20 mouse cellular contexts compared by ENCODE assay signal in genomic region chr4:130779037-130779436, GRCm38 (mm10). TPM values are rescaled to one million over a fixed set of nuclear protein-coding genes. Genes with fewer than 3 reads are reported as not detected.
A peak's percentile ranks its signal among the peaks of the same experiment; 100 is the strongest.
DNase-seq lines count a peak whose midpoint lies in the region; ATAC-seq lines count a peak whose summit lies in the region.
"Had no signal": no experiment of that assay in that cellular context is flagged by ENCODE, and none has a peak within 500 bp of the region (broad histone marks: within the 10 kb centered on the region; RNA-seq: fewer than 3 reads in every experiment).

No protein-coding gene starts in this region.

- no peaks in the 10 kb centered on the region for H3K4me1 ChIP-seq in forebrain, embryonic 14.5 days (ENCODE audit: control insufficient read depth, insufficient read depth, low read length)
- H3K4me1 ChIP-seq in forebrain, embryonic 16.5 days (replicated peaks; ENCODE audit: control insufficient read depth, insufficient read depth, low read length) = 0 out of 2 replicates have a peak, but pooled peaks cover 3% of the 10 kb centered on the region
- peaks cover 16% of the 10 kb centered on the region; the same call in 1 of the 2 replicates for H3K4me1 ChIP-seq in hindbrain, embryonic 13.5 days (replicated peaks)
- H3K4me1 ChIP-seq in hindbrain, embryonic 10.5 days (replicated peaks) = no peaks in the 10 kb centered on the region
- H3K4me1 ChIP-seq in midbrain, embryonic 14.5 days (ENCODE audit: control insufficient read depth, insufficient read depth, low read length) = no peaks in the 10 kb centered on the region
- H3K4me1 ChIP-seq in midbrain, embryonic 13.5 days (replicated peaks) = peaks cover 7% of the 10 kb centered on the region
- H3K4me1 ChIP-seq: liver, embryonic 12.5 days; neural tube, embryonic 12.5 days had no signal

- no peak overlapping the region for H3K27ac ChIP-seq in forebrain, embryonic 14.5 days (ENCODE audit: low read depth, low read length)
- H3K27ac ChIP-seq in forebrain, embryonic 16.5 days (ENCODE audit: low read length) = no peak overlapping the region
- 0 out of 2 replicates have a peak overlapping the region, but pooled peaks have one; percentile 24 for H3K27ac ChIP-seq in hindbrain, embryonic 13.5 days
- no peak overlapping the region for H3K27ac ChIP-seq in hindbrain, embryonic 10.5 days
- 0 out of 2 replicates have a peak overlapping the region, but pooled peaks have one; percentile 8 for H3K27ac ChIP-seq in midbrain, embryonic 14.5 days (replicated peaks; ENCODE audit: low read depth, low read length)
- H3K27ac ChIP-seq in midbrain, embryonic 13.5 days = no peak overlapping the region
- H3K27ac ChIP-seq: embryonic facial prominence, embryonic 15.5 days; forebrain, embryonic 13.5 days; liver, embryonic 12.5 days; neural tube, embryonic 12.5 days had no signal

- H3K4me2 ChIP-seq in forebrain, embryonic 14.5 days (ENCODE audit: low read length) = no peak overlapping the region
- no peak overlapping the region for H3K4me2 ChIP-seq in forebrain, embryonic 16.5 days (ENCODE audit: low read length)
- no peak overlapping the region for H3K4me2 ChIP-seq in hindbrain, embryonic 13.5 days
- H3K4me2 ChIP-seq in midbrain, embryonic 14.5 days (ENCODE audit: low read length) = no peak overlapping the region
- no peak overlapping the region for H3K4me2 ChIP-seq in midbrain, embryonic 13.5 days (replicated peaks)
- H3K4me2 ChIP-seq: embryonic facial prominence, embryonic 15.5 days; forebrain, embryonic 13.5 days; heart, embryonic 15.5 days; liver, embryonic 12.5 days; neural tube, embryonic 12.5 days had no signal

- H3K4me3 ChIP-seq in forebrain, embryonic 14.5 days (ENCODE audit: low read depth, low read length) = no peak overlapping the region
- H3K4me3 ChIP-seq in forebrain, embryonic 16.5 days (replicated peaks; ENCODE audit: low read length) = no peak overlapping the region
- no peak overlapping the region for H3K4me3 ChIP-seq in hindbrain, embryonic 13.5 days
- no peak overlapping the region for H3K4me3 ChIP-seq in hindbrain, embryonic 10.5 days
- no peak overlapping the region for H3K4me3 ChIP-seq in midbrain, embryonic 14.5 days (replicated peaks; ENCODE audit: low read depth, low read length)
- H3K4me3 ChIP-seq in midbrain, embryonic 13.5 days (replicated peaks) = no peak overlapping the region
- H3K4me3 ChIP-seq: embryonic facial prominence, embryonic 15.5 days; forebrain, embryonic 13.5 days; heart, embryonic 15.5 days; liver, embryonic 12.5 days; megakaryocyte, embryonic 14.5 days; neural tube, embryonic 12.5 days had no signal

- no peak for ATAC-seq in forebrain, embryonic 14.5 days
- ATAC-seq in forebrain, embryonic 16.5 days = no peak
- no peak for ATAC-seq in hindbrain, embryonic 13.5 days (ENCODE audit: low FRiP score)
- no peak for ATAC-seq in midbrain, embryonic 14.5 days (ENCODE audit: low FRiP score, low TSS enrichment)
- ATAC-seq in midbrain, embryonic 13.5 days = no peak
- ATAC-seq: forebrain, embryonic 13.5 days; hindbrain, embryonic 16.5 days; liver, embryonic 12.5 days had no signal

- no peaks in the 10 kb centered on the region for H3K9me3 ChIP-seq in forebrain, embryonic 14.5 days (replicated peaks; ENCODE audit: control insufficient read depth, low read length)
- no peaks in the 10 kb centered on the region for H3K9me3 ChIP-seq in forebrain, embryonic 16.5 days (ENCODE audit: control insufficient read depth, low read length)
- H3K9me3 ChIP-seq in hindbrain, embryonic 13.5 days = no peaks in the 10 kb centered on the region
- H3K9me3 ChIP-seq in hindbrain, embryonic 10.5 days = no peaks in the 10 kb centered on the region
- no peaks in the 10 kb centered on the region for H3K9me3 ChIP-seq in midbrain, embryonic 14.5 days (ENCODE audit: control insufficient read depth, low read length)
- no peaks in the 10 kb centered on the region for H3K9me3 ChIP-seq in midbrain, embryonic 13.5 days
- H3K9me3 ChIP-seq: embryonic facial prominence, embryonic 15.5 days; forebrain, embryonic 13.5 days; G1E; heart, embryonic 15.5 days; liver, embryonic 12.5 days; megakaryocyte, embryonic 14.5 days; neural tube, embryonic 12.5 days had no signal

- WGBS in forebrain, embryonic 14.5 days = 67% methylated on average over 3 of the region's 3 CpGs
- 41% methylated on average over 3 of the region's 3 CpGs for WGBS in forebrain, embryonic 16.5 days
- WGBS in hindbrain, embryonic 13.5 days = 72% methylated on average over 3 of the region's 3 CpGs
- 94% methylated on average over 3 of the region's 3 CpGs for WGBS in hindbrain, embryonic 10.5 days
- WGBS in midbrain, embryonic 14.5 days = 89% methylated on average over 3 of the region's 3 CpGs
- WGBS in midbrain, embryonic 13.5 days = 89% methylated on average over 3 of the region's 3 CpGs

- H3K27me3 ChIP-seq in forebrain, embryonic 14.5 days (replicated peaks; ENCODE audit: control insufficient read depth, insufficient read depth, low read length) = no peaks in the 10 kb centered on the region
- no peaks in the 10 kb centered on the region for H3K27me3 ChIP-seq in forebrain, embryonic 16.5 days (replicated peaks; ENCODE audit: control insufficient read depth, insufficient read depth, low read length)
- H3K27me3 ChIP-seq in hindbrain, embryonic 13.5 days = no peaks in the 10 kb centered on the region
- no peaks in the 10 kb centered on the region for H3K27me3 ChIP-seq in hindbrain, embryonic 10.5 days (ENCODE audit: insufficient read depth, poor library complexity, severe bottlenecking)
- no peaks in the 10 kb centered on the region for H3K27me3 ChIP-seq in midbrain, embryonic 14.5 days (ENCODE audit: control insufficient read depth, insufficient read depth, low read length)
- no peaks in the 10 kb centered on the region for H3K27me3 ChIP-seq in midbrain, embryonic 13.5 days
- H3K27me3 ChIP-seq: embryonic facial prominence, embryonic 15.5 days; forebrain, embryonic 13.5 days; heart, embryonic 15.5 days; liver, embryonic 12.5 days; megakaryocyte, embryonic 14.5 days; neural tube, embryonic 12.5 days had no signal

- peaks cover 71% of the 10 kb centered on the region for H3K36me3 ChIP-seq in forebrain, embryonic 14.5 days (ENCODE audit: control insufficient read depth, insufficient read depth, low read length)
- peaks cover 15% of the 10 kb centered on the region for H3K36me3 ChIP-seq in forebrain, embryonic 16.5 days (ENCODE audit: control insufficient read depth, insufficient read depth)
- H3K36me3 ChIP-seq in hindbrain, embryonic 13.5 days = peaks cover 67% of the 10 kb centered on the region
- H3K36me3 ChIP-seq in hindbrain, embryonic 10.5 days = peaks cover 89% of the 10 kb centered on the region
- peaks cover 66% of the 10 kb centered on the region for H3K36me3 ChIP-seq in midbrain, embryonic 14.5 days (ENCODE audit: control insufficient read depth, insufficient read depth, low read length)
- peaks cover 66% of the 10 kb centered on the region for H3K36me3 ChIP-seq in midbrain, embryonic 13.5 days

- DNase-seq in forebrain, embryonic 14.5 days (ENCODE audit: low spot score) = peak; percentile 33
- DNase-seq in hindbrain, embryonic 10.5 days (ENCODE audit: low spot score) = no peak
- DNase-seq in midbrain, embryonic 14.5 days = no peak
- DNase-seq in layer of hippocampus, adult 9-11 months = peak; percentile 66
- DNase-seq in yolk sac, embryonic 10.5 days (ENCODE audit: low spot score) = no peak
- DNase-seq: adrenal gland, postnatal 25 days; gastrocnemius, postnatal 14 days; kidney, adult 18-20 months; kidney, postnatal 36 days had no signal

- no peak overlapping the region for H3K9ac ChIP-seq in forebrain, embryonic 14.5 days (ENCODE audit: low read length)
- no peak overlapping the region for H3K9ac ChIP-seq in forebrain, embryonic 16.5 days (replicated peaks; ENCODE audit: low read depth, low read length)
- no peak overlapping the region for H3K9ac ChIP-seq in hindbrain, embryonic 13.5 days
- no peak overlapping the region for H3K9ac ChIP-seq in midbrain, embryonic 14.5 days (replicated peaks; ENCODE audit: low read length)
- H3K9ac ChIP-seq in midbrain, embryonic 13.5 days (replicated peaks) = no peak overlapping the region
- H3K9ac ChIP-seq: embryonic facial prominence, embryonic 15.5 days; forebrain, embryonic 13.5 days; heart, embryonic 15.5 days; liver, embryonic 12.5 days; neural tube, embryonic 12.5 days had no signal

RNA-seq across cellular contexts. Expression of gene Sdc3, which starts 13.3 kb away (rescaled TPM):
- 47.6 and 61.2 TPM in 2 replicates for polyA plus RNA-seq in forebrain, embryonic 14.5 days (2014; fragmentation: Nextera tagmentation; extraction: Ambion mirVana)
- 89.6 and 113 TPM in 2 replicates for polyA plus RNA-seq in forebrain, embryonic 16.5 days (2015; fragmentation: Nextera tagmentation; extraction: Ambion mirVana)
- 71.3 and 76.9 TPM in 2 replicates for polyA plus RNA-seq in hindbrain, embryonic 13.5 days (2015; fragmentation: Nextera tagmentation; extraction: Ambion mirVana)
- polyA plus RNA-seq in hindbrain, embryonic 10.5 days (2016; fragmentation: Nextera tagmentation; extraction: Ambion mirVana) = 30.0 and 38.4 TPM in 2 replicates
- 95.3 and 95.7 TPM in 2 replicates for polyA plus RNA-seq in midbrain, embryonic 14.5 days (2014; fragmentation: Nextera tagmentation; extraction: Ambion mirVana)
- 72.3 and 72.9 TPM in 2 replicates for polyA plus RNA-seq in midbrain, embryonic 13.5 days (2015; fragmentation: Nextera tagmentation; extraction: Ambion mirVana)

Comparison
In these comparisons a context has a peak if more than half of its experiments do, and no peak if none do; other contexts are left out.
1. H3K27ac ChIP-seq: peak in hindbrain, embryonic 13.5 days (single experiment) and midbrain, embryonic 14.5 days (single experiment); none in forebrain, embryonic 14.5 days (single experiment), forebrain, embryonic 16.5 days (single experiment), hindbrain, embryonic 10.5 days (single experiment) and midbrain, embryonic 13.5 days (single experiment).
2. DNase-seq: peak in forebrain, embryonic 14.5 days (single experiment) and layer of hippocampus, adult 9-11 months (single experiment); none in hindbrain, embryonic 10.5 days (single experiment), midbrain, embryonic 14.5 days (single experiment) and yolk sac, embryonic 10.5 days (single experiment).